In the genomic region with DNA sequence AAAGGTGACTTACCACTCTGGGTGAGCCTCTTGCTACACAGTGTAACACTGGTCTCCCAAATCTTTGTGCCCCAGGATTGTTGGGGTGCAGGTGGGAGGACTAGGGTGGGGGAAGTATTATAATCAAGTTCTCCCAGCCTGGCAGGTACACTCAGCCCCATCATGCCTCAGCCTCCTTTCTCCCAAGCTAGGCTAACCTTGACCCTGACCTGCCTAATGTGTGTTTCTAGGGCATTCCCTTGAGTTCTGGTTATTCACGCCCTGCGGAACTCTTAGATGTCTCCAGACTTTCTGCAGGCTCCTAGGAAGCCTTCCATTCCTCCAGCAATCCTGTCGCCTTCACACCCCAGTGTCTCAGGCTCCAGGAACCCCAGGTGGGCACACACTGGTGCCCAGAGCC, we compare ENCODE assay signal across 10 mouse cellular contexts.
DNase-seq lines count a peak whose midpoint lies in the region; ATAC-seq and TF ChIP-seq lines count a peak whose summit lies in the region.
"Had no signal": no experiment of that assay in that cellular context is flagged by ENCODE, and none has a peak within 500 bp of the region (broad histone marks: within the 10 kb centered on the region; RNA-seq: fewer than 3 reads in every experiment).

No protein-coding gene starts in this region.

- 59% methylated on average over 3 of the region's 3 CpGs for WGBS in kidney, embryonic 16.5 days
- 14% methylated on average over 3 of the region's 3 CpGs for WGBS in embryonic facial prominence, embryonic 10.5 days
- WGBS in forebrain, postnatal 0 days: 32% methylated on average over 3 of the region's 3 CpGs
- WGBS in midbrain, embryonic 13.5 days: 7% methylated on average over 3 of the region's 3 CpGs

- H3K4me1 ChIP-seq in kidney, embryonic 16.5 days (ENCODE audit: insufficient read depth, low read length): peaks cover 56% of the 10 kb centered on the region
- peaks cover 71% of the 10 kb centered on the region for H3K4me1 ChIP-seq in embryonic facial prominence, embryonic 10.5 days
- H3K4me1 ChIP-seq in forebrain, postnatal 0 days (ENCODE audit: insufficient read depth): peaks cover 26% of the 10 kb centered on the region
- H3K4me1 ChIP-seq in midbrain, embryonic 13.5 days (replicated peaks): peaks cover 57% of the 10 kb centered on the region

- ATAC-seq in kidney, embryonic 16.5 days (ENCODE audit: low FRiP score, low TSS enrichment): no peak
- ATAC-seq in forebrain, postnatal 0 days: no peak
- ATAC-seq in midbrain, embryonic 13.5 days: no peak

- H3K36me3 ChIP-seq in kidney, embryonic 16.5 days (ENCODE audit: insufficient read depth, low read length): no peaks in the 10 kb centered on the region
- no peaks in the 10 kb centered on the region for H3K36me3 ChIP-seq in embryonic facial prominence, embryonic 10.5 days (replicated peaks)
- H3K36me3 ChIP-seq in forebrain, postnatal 0 days (ENCODE audit: insufficient read depth): no peaks in the 10 kb centered on the region
- no peaks in the 10 kb centered on the region for H3K36me3 ChIP-seq in midbrain, embryonic 13.5 days
- H3K36me3 ChIP-seq: liver, embryonic 15.5 days had no signal

- H3K4me3 ChIP-seq in kidney, embryonic 16.5 days (ENCODE audit: low read length): no peak overlapping the region
- peak overlapping the region; percentile 28; the same call in 1 of the 2 replicates for H3K4me3 ChIP-seq in embryonic facial prominence, embryonic 10.5 days
- no peak overlapping the region for H3K4me3 ChIP-seq in forebrain, postnatal 0 days (ENCODE audit: low read depth, low read length)
- H3K4me3 ChIP-seq in midbrain, embryonic 13.5 days (replicated peaks): no peak overlapping the region
- H3K4me3 ChIP-seq: liver, embryonic 15.5 days had no signal

- H3K27me3 ChIP-seq in kidney, embryonic 16.5 days (ENCODE audit: insufficient read depth, low read length): no peaks in the 10 kb centered on the region
- H3K27me3 ChIP-seq in embryonic facial prominence, embryonic 10.5 days (replicated peaks; ENCODE audit: low read depth, poor library complexity, severe bottlenecking): peaks cover 95% of the 10 kb centered on the region
- no peaks in the 10 kb centered on the region for H3K27me3 ChIP-seq in forebrain, postnatal 0 days (ENCODE audit: insufficient read depth, low read length)
- H3K27me3 ChIP-seq in midbrain, embryonic 13.5 days: peaks cover 64% of the 10 kb centered on the region

- peak overlapping the region; percentile 81 for H3K27ac ChIP-seq in kidney, embryonic 16.5 days (ENCODE audit: low read length)
- peak overlapping the region; percentile 82 for H3K27ac ChIP-seq in embryonic facial prominence, embryonic 10.5 days (replicated peaks)
- H3K27ac ChIP-seq in forebrain, postnatal 0 days (ENCODE audit: low read depth, low read length): 0 out of 2 replicates have a peak overlapping the region, but pooled peaks have one; percentile 2
- peak overlapping the region; percentile 84 for H3K27ac ChIP-seq in midbrain, embryonic 13.5 days
- H3K27ac ChIP-seq: liver, embryonic 15.5 days had no signal

- no peak for DNase-seq in kidney, postnatal 4 days
- no peak for DNase-seq in embryonic facial prominence, embryonic 10.5 days (ENCODE audit: low spot score)
- DNase-seq in forebrain, postnatal 0 days: no peak
- DNase-seq in frontal cortex, postnatal 36 days (ENCODE audit: low spot score in 2 of 2): no peak
- no peak for DNase-seq in MN1 (ENCODE audit: low spot score)
- DNase-seq in T-cell, adult 2 months (ENCODE audit: low spot score): no peak
- DNase-seq: layer of hippocampus, adult 9-11 months had no signal

- H3K9ac ChIP-seq in kidney, embryonic 16.5 days (replicated peaks; ENCODE audit: low read length): no peak overlapping the region
- H3K9ac ChIP-seq in forebrain, postnatal 0 days: no peak overlapping the region
- no peak overlapping the region for H3K9ac ChIP-seq in midbrain, embryonic 13.5 days (replicated peaks)
- H3K9ac ChIP-seq: liver, embryonic 15.5 days had no signal

- no peaks in the 10 kb centered on the region for H3K9me3 ChIP-seq in kidney, embryonic 16.5 days (ENCODE audit: low read length)
- no peaks in the 10 kb centered on the region for H3K9me3 ChIP-seq in embryonic facial prominence, embryonic 10.5 days
- H3K9me3 ChIP-seq in forebrain, postnatal 0 days (ENCODE audit: low read length): no peaks in the 10 kb centered on the region
- H3K9me3 ChIP-seq in midbrain, embryonic 13.5 days: no peaks in the 10 kb centered on the region
- H3K9me3 ChIP-seq: liver, embryonic 15.5 days had no signal

- H3K4me2 ChIP-seq in kidney, embryonic 16.5 days (replicated peaks; ENCODE audit: low read depth, low read length): no peak overlapping the region
- no peak overlapping the region for H3K4me2 ChIP-seq in forebrain, postnatal 0 days (ENCODE audit: low read depth)
- peak overlapping the region; percentile 22 for H3K4me2 ChIP-seq in midbrain, embryonic 13.5 days (replicated peaks)
- H3K4me2 ChIP-seq: liver, embryonic 15.5 days had no signal

- no peak for TF ChIP-seq CTCF in forebrain, postnatal 0 days (IDR thresholded peaks at IDR 0.05; ENCODE audit: low read depth)

Comparison
In these comparisons a context has a peak if more than half of its experiments do, and no peak if none do; other contexts are left out.
1. H3K27ac ChIP-seq: peak in every context shown above with its lines; median percentile 84 in midbrain, embryonic 13.5 days; 82 in embryonic facial prominence, embryonic 10.5 days; 81 in kidney, embryonic 16.5 days; 2 in forebrain, postnatal 0 days.